Mouse (Mus musculus) lung, postnatal 0 days (tissue): ENCODE measurements around the gene Gm49355.

Source experiments
- CTCF ChIP-seq: IDR thresholded peaks from 2 replicates; pipeline ENCODE4 v1.5.1; 2016; ENCODE audit warnings: antibody characterized with exemption, mild to moderate bottlenecking
- EP300 ChIP-seq: IDR thresholded peaks from 2 replicates; pipeline ENCODE4 v1.6.1; 2016; ENCODE audit warnings: antibody characterized with exemption, mild to moderate bottlenecking, control low read depth

DNA sequence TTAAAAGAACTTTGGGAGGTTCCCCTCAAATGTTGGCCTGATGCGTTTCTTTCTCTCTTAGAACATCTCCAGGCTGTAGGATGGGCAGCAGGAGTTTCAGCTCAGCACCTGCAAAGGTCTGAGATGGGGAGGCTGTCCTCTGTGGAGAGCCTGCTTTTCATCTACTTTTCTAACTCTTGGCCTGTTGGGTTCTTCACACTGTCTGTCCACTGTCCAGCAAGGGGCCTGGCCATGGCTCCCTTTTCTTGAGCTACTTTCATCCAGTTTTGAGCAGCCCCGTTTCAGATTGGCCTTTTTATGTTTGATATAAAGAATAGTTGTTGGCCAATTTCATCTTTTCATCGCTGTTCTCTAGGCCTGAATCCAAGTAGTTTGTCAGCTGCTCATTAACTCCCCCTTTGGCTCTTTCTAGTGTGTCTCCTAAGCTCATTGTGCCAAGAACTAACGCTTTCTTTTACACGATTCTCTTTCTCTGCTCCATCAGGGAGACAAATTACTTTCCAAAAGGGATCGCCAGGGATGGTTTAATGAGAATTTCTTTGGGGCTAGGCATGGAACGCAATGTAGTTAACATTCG, 53.7 kb downstream of the Gm49355 start:
- TF ChIP-seq CTCF: no peak
- no peak for TF ChIP-seq EP300
